Mouse (Mus musculus) liver, embryonic 14.5 days (tissue): ENCODE results near the gene Pou1f1. TPM values are rescaled to one million over a fixed set of nuclear protein-coding genes. Genes with fewer than 3 reads are reported as not detected.

ENCODE experiments used
- ATAC-seq: fragments of 200-750 bp; cut with Nextera tagmentation; 2 replicates; pipeline ENCODE4 v1.8.0; 2017; ENCODE audit warnings: moderate number of reproducible peaks, mild to moderate bottlenecking, moderate library complexity; ENCODE audit not compliant: insufficient read depth
- DNase-seq, 3 experiments: peaks; one replicate each; pipeline ENCODE4 v3.0.0-alpha.2; 2012 to 2013; ENCODE audit warnings: low read depth in 3 of 3, low spot score in 3 of 3
- H3K27ac ChIP-seq: fragments of 300-500 bp; sonication (generic); 2 replicates; pipeline ENCODE4 v1.5.1; 2014; ENCODE audit warnings: moderate library complexity, mild to moderate bottlenecking, control low read depth, inconsistent platforms
- H3K27me3 ChIP-seq: fragments of 300-500 bp; sonication (generic); 2 replicates; pipeline ENCODE4 v1.6.1; 2014; ENCODE audit warnings: mild to moderate bottlenecking, low read length, moderate library complexity; ENCODE audit not compliant: control insufficient read depth, insufficient read depth
- H3K36me3 ChIP-seq: fragments of 300-500 bp; sonication (generic); replicated peaks from 2 replicates; pipeline ENCODE4 v1.6.1; 2014; ENCODE audit warnings: low read depth; ENCODE audit not compliant: control insufficient read depth, insufficient read depth
- H3K4me1 ChIP-seq, 2 experiments: fragments of 200-500 bp in 1 of 2; fragments of 300-500 bp in 1 of 2; sonication (generic) in 1 of 2; replicated peaks; 2 replicates each; pipeline ENCODE4 v1.6.1; 2012 to 2014; ENCODE audit warnings: antibody characterized with exemption in 1 of 2, inconsistent platforms in 1 of 2, low read length in 1 of 2; ENCODE audit not compliant: control insufficient read depth in 2 of 2, insufficient read depth in 2 of 2
- H3K4me2 ChIP-seq: fragments of 300-500 bp; sonication (generic); 2 replicates; pipeline ENCODE4 v1.6.1; 2014; ENCODE audit warnings: low read depth, mild to moderate bottlenecking, control low read depth, moderate library complexity
- H3K4me3 ChIP-seq, 2 experiments: fragments of 200-500 bp in 1 of 2; fragments of 300-500 bp in 1 of 2; sonication (generic) in 1 of 2; 2 replicates each; pipeline ENCODE4 v1.5.1; 2012 to 2014; ENCODE audit warnings: low read depth in 2 of 2, low read length in 2 of 2, mild to moderate bottlenecking in 2 of 2, control low read depth in 1 of 2, inconsistent platforms in 1 of 2, moderate library complexity in 1 of 2; ENCODE audit not compliant: insufficient read depth in 1 of 2
- H3K9ac ChIP-seq: fragments of 300-500 bp; sonication (generic); replicated peaks from 2 replicates; pipeline ENCODE4 v1.6.1; 2014; ENCODE audit warnings: mild to moderate bottlenecking, control low read depth, moderate library complexity
- H3K9me3 ChIP-seq: fragments of 300-500 bp; sonication (generic); 2 replicates; pipeline ENCODE4 v1.6.1; 2016; ENCODE audit warnings: low read length, mixed read lengths; ENCODE audit not compliant: control insufficient read depth
- CTCF ChIP-seq: IDR thresholded peaks from 2 replicates; pipeline ENCODE4 v1.5.1; 2016; ENCODE audit warnings: antibody characterized with exemption, low read depth, control low read depth
- EP300 ChIP-seq: IDR thresholded peaks from 2 replicates; pipeline ENCODE4 v1.6.1; 2016; ENCODE audit warnings: antibody characterized with exemption, low read depth
- WGBS: fragments of 180-500 bp; shearing (Covaris S2); extraction: QIAGEN DNeasy Blood & Tissue Kit; methylation state at CpG from one replicate; pipeline ENCODE4 v1.1.7; 2014; ENCODE audit not compliant: insufficient replicate concordance; 5-methylcytosine and 5-hydroxymethylcytosine counted together
- polyA plus RNA-seq, 2 experiments: library from polyadenylated mRNA; depleted of rRNA in 1 of 2; stranded (reverse) in 1 of 2; unstranded in 1 of 2; fragments of >200 nt; fragmentation: Nextera tagmentation in 1 of 2; extraction: Ambion mirVana in 1 of 2; gene quantifications; 2 replicates each; pipeline versions ENCODE4 v1.2.1 to v1.2.3; 2012 to 2014

The Pou1f1 gene
- polyA plus RNA-seq, 2 experiments: not detected

- Histone ChIP-seq H3K9ac (no peak overlapping the region), H3K27ac (no peak overlapping the region), H3K9me3 (no peaks in the 10 kb centered on the region), H3K27me3 (no peaks in the 10 kb centered on the region), H3K4me2 (no peak overlapping the region), H3K36me3 (no peaks in the 10 kb centered on the region), H3K4me3 (no peak overlapping the region), H3K4me1 (no peaks in the 10 kb centered on the region)
- DNase-seq (no peak), ATAC-seq (no peak)
- TF ChIP-seq EP300 (no peak), CTCF (peak; percentile 34; the same call in 1 of the 2 replicates)
- WGBS: 30% methylated on average over 2 of the region's 2 CpGs
These were observed 23.3 kb upstream of the Pou1f1 start for GRCm38 (mm10) chr16:65497049-65497448.

GRCm38 (mm10) chr16:65514223-65514622 is 6.1 kb upstream of the Pou1f1 start:
- DNase-seq: no peak
- no peak for TF ChIP-seq CTCF
- no peak for TF ChIP-seq EP300
- Histone ChIP-seq H3K9me3 (no peaks in the 10 kb centered on the region), H3K9ac (no peak overlapping the region), H3K4me2 (no peak overlapping the region), H3K27me3 (no peaks in the 10 kb centered on the region), H3K27ac (no peak overlapping the region), H3K4me1 (no peaks in the 10 kb centered on the region), H3K4me3 (no peak overlapping the region), H3K36me3 (no peaks in the 10 kb centered on the region)
- 66% methylated on average over 7 of the region's 7 CpGs for WGBS
- no peak for ATAC-seq

GRCm38 (mm10) chr16:65526004-65526403 is 5.7 kb downstream of the Pou1f1 start:
- Histone ChIP-seq H3K4me3 (no peak overlapping the region), H3K9me3 (no peaks in the 10 kb centered on the region), H3K9ac (no peak overlapping the region), H3K27ac (no peak overlapping the region), H3K4me1 (no peaks in the 10 kb centered on the region), H3K27me3 (no peaks in the 10 kb centered on the region), H3K4me2 (no peak overlapping the region), H3K36me3 (no peaks in the 10 kb centered on the region)
- TF ChIP-seq CTCF (no peak), EP300 (no peak)
- ATAC-seq (no peak), DNase-seq (no peak)
- WGBS: 69% methylated on average over 2 of the region's 2 CpGs

- 63% methylated on average over 5 of the region's 5 CpGs for WGBS
- Histone ChIP-seq H3K27me3 (no peaks in the 10 kb centered on the region), H3K27ac (no peak overlapping the region), H3K9ac (no peak overlapping the region), H3K4me2 (no peak overlapping the region), H3K4me1 (no peaks in the 10 kb centered on the region), H3K9me3 (no peaks in the 10 kb centered on the region), H3K36me3 (no peaks in the 10 kb centered on the region), H3K4me3 (no peak overlapping the region)
- ATAC-seq: no peak
- no peak for DNase-seq
- TF ChIP-seq CTCF: no peak
These were observed 6.4 kb downstream of the Pou1f1 start for GRCm38 (mm10) chr16:65526695-65527094.

GRCm38 (mm10) chr16:65529589-65529988 is 9.3 kb downstream of the Pou1f1 start:
- Histone ChIP-seq H3K9ac (no peak overlapping the region), H3K4me2 (no peak overlapping the region), H3K9me3 (no peaks in the 10 kb centered on the region), H3K4me3 (no peak overlapping the region), H3K36me3 (no peaks in the 10 kb centered on the region), H3K27me3 (no peaks in the 10 kb centered on the region), H3K27ac (no peak overlapping the region), H3K4me1 (no peaks in the 10 kb centered on the region)
- TF ChIP-seq CTCF: no peak
- TF ChIP-seq EP300: no peak
- 40% methylated on average over 5 of the region's 5 CpGs for WGBS
- no peak for ATAC-seq
- no peak for DNase-seq

- no peak overlapping the region for H3K4me2 ChIP-seq
- TF ChIP-seq EP300 (no peak), CTCF (no peak)
- no peaks in the 10 kb centered on the region for H3K36me3 ChIP-seq
- no peak overlapping the region for H3K9ac ChIP-seq
- H3K27me3 ChIP-seq: no peaks in the 10 kb centered on the region
- WGBS: 59% methylated on average over 8 of the region's 8 CpGs
- no peak overlapping the region for H3K27ac ChIP-seq
- H3K9me3 ChIP-seq: no peaks in the 10 kb centered on the region
- ATAC-seq: no peak
- H3K4me1 ChIP-seq: no peaks in the 10 kb centered on the region
- H3K4me3 ChIP-seq: no peak overlapping the region
- DNase-seq: no peak
These were observed 11.4 kb downstream of the Pou1f1 start for GRCm38 (mm10) chr16:65531663-65532062.
